Mouse (Mus musculus) C2C12 (cell line): ENCODE results near the gene Abcc1. TPM values are rescaled to one million over a fixed set of nuclear protein-coding genes. Genes with fewer than 3 reads are reported as not detected.

Source experiments
- H3K27me3 ChIP-seq: one replicate; pipeline ENCODE4 v1.6.1; 2011; ENCODE audit not compliant: control insufficient read depth, insufficient read depth, insufficient read length
- H3K36me3 ChIP-seq: one replicate; pipeline ENCODE4 v1.6.1; 2011; ENCODE audit not compliant: control insufficient read depth, insufficient read depth
- H3K4me3 ChIP-seq: one replicate; pipeline ENCODE4 v1.5.1; 2011; ENCODE audit warnings: mild to moderate bottlenecking, control low read depth; ENCODE audit not compliant: poor library complexity, insufficient read depth, severe bottlenecking
- H3K79me2 ChIP-seq: one replicate; pipeline ENCODE4 v1.6.1; 2011; ENCODE audit not compliant: control insufficient read depth, insufficient read depth
- H3K79me3 ChIP-seq: one replicate; pipeline ENCODE4 v1.6.1; 2011; ENCODE audit warnings: low read depth, control low read depth
- H3ac ChIP-seq: one replicate; pipeline ENCODE3; 2011; ENCODE audit warnings: low read depth; ENCODE audit not compliant: control insufficient read depth, insufficient read length
- CEBPB ChIP-seq: IDR thresholded peaks from one replicate; pipeline ENCODE4 v1.6.1; 2011; ENCODE audit warnings: low read depth, mild to moderate bottlenecking, control low read depth, moderate library complexity
- CTCF ChIP-seq: IDR thresholded peaks from one replicate; pipeline ENCODE4 v1.5.1; 2011; ENCODE audit not compliant: control insufficient read depth, insufficient read depth, insufficient read length
- FOSL1 ChIP-seq: IDR thresholded peaks from one replicate; pipeline ENCODE4 v1.8.0; 2011; ENCODE audit warnings: mild to moderate bottlenecking, low read length; ENCODE audit not compliant: poor library complexity, insufficient read depth, severe bottlenecking
- MAX ChIP-seq: IDR thresholded peaks from one replicate; pipeline ENCODE4 v1.6.1; 2011; ENCODE audit warnings: mild to moderate bottlenecking, control low read depth
- MYOD1 ChIP-seq: IDR thresholded peaks from one replicate; pipeline ENCODE4 v1.6.1; 2011; ENCODE audit warnings: low read depth; ENCODE audit not compliant: control insufficient read depth, insufficient read length
- MYOG ChIP-seq: IDR thresholded peaks from one replicate; pipeline ENCODE4 v1.6.1; 2011; ENCODE audit not compliant: control insufficient read depth, insufficient read length; ENCODE audit errors: extremely low read depth
- USF1 ChIP-seq: IDR thresholded peaks from one replicate; pipeline ENCODE4 v1.6.1; 2011; ENCODE audit warnings: low read depth, mild to moderate bottlenecking, control low read depth, moderate library complexity
- polyA plus RNA-seq: library from polyadenylated mRNA; unstranded; fragments of >200 nt; fragmentation: generic; extraction: Trizol; gene quantifications from one replicate; pipeline ENCODE4 v1.2.1, GENCODE M21; 2012; ENCODE audit warnings: missing spikeins

Gene Abcc1
- polyA plus RNA-seq, 1 experiment = 35.8 TPM

GRCm38 (mm10) chr16:14476056-14476455, 114.7 kb downstream of the Abcc1 start:
- Histone ChIP-seq H3ac (no peak overlapping the region), H3K79me2 (no peaks in the 10 kb centered on the region), H3K4me3 (no peak overlapping the region), H3K36me3 (peaks cover 49% of the 10 kb centered on the region), H3K27me3 (no peaks in the 10 kb centered on the region), H3K79me3 (no peaks in the 10 kb centered on the region)
- TF ChIP-seq MYOG (no peak), FOSL1 (no peak), CTCF (no peak), MYOD1 (no peak), MAX (no peak), USF1 (no peak), CEBPB (no peak)

GRCm38 (mm10) chr16:14476701-14477400, 115.5 kb downstream of the Abcc1 start:
- H3K4me3 ChIP-seq = no peak overlapping the region
- H3K79me2 ChIP-seq = no peaks in the 10 kb centered on the region
- peaks cover 41% of the 10 kb centered on the region for H3K36me3 ChIP-seq
- no peaks in the 10 kb centered on the region for H3K79me3 ChIP-seq
- no peaks in the 10 kb centered on the region for H3K27me3 ChIP-seq
- TF ChIP-seq FOSL1 (no peak), CTCF (no peak), CEBPB (no peak), MAX (no peak), MYOG (no peak), USF1 (no peak), MYOD1 (no peak)
- H3ac ChIP-seq = no peak overlapping the region

GRCm38 (mm10) chr16:14477510-14478300, 116.3 kb downstream of the Abcc1 start:
- peaks cover 32% of the 10 kb centered on the region for H3K36me3 ChIP-seq
- no peak overlapping the region for H3ac ChIP-seq
- H3K4me3 ChIP-seq = no peak overlapping the region
- no peaks in the 10 kb centered on the region for H3K79me3 ChIP-seq
- no peaks in the 10 kb centered on the region for H3K27me3 ChIP-seq
- H3K79me2 ChIP-seq = no peaks in the 10 kb centered on the region
- TF ChIP-seq MAX (no peak), FOSL1 (no peak), MYOG (no peak), MYOD1 (no peak), CEBPB (no peak), USF1 (no peak), CTCF (no peak)

- H3K27me3 ChIP-seq = no peaks in the 10 kb centered on the region
- no peak for TF ChIP-seq CEBPB
- TF ChIP-seq MYOD1 = no peak
- TF ChIP-seq CTCF = no peak
- no peak for TF ChIP-seq MYOG
- TF ChIP-seq USF1 = no peak
- no peaks in the 10 kb centered on the region for H3K79me2 ChIP-seq
- no peak overlapping the region for H3ac ChIP-seq
- H3K36me3 ChIP-seq = peaks cover 13% of the 10 kb centered on the region
- H3K4me3 ChIP-seq = no peak overlapping the region
- H3K79me3 ChIP-seq = no peaks in the 10 kb centered on the region
Measured at GRCm38 (mm10) chr16:14479641-14480040, 118.3 kb downstream of the Abcc1 start.

- Histone ChIP-seq H3K36me3 (no peaks in the 10 kb centered on the region), H3K79me3 (no peaks in the 10 kb centered on the region), H3K27me3 (no peaks in the 10 kb centered on the region), H3K79me2 (no peaks in the 10 kb centered on the region), H3ac (no peak overlapping the region), H3K4me3 (no peak overlapping the region)
- TF ChIP-seq USF1 (no peak), CEBPB (no peak), MYOD1 (no peak), FOSL1 (no peak), MAX (no peak), CTCF (no peak)
Measured at GRCm38 (mm10) chr16:14483221-14483620, 121.9 kb downstream of the Abcc1 start.
